Mouse (Mus musculus) neural tube, embryonic 14.5 days (tissue): Measurements from ENCODE around the gene Olfr857. TPM values are rescaled to one million over a fixed set of nuclear protein-coding genes. Genes with fewer than 3 reads are reported as not detected.
"Not testable (repeated sequence)": the region's sequence is repeated elsewhere in the genome, so short reads cannot be mapped to it uniquely, and the experiment has no call there.

Source experiments
- ATAC-seq: fragments of 200-750 bp; cut with Nextera tagmentation; 2 replicates; pipeline ENCODE4 v1.8.0; 2017; ENCODE audit warnings: low read depth, mild to moderate bottlenecking, moderate TSS enrichment, moderate library complexity
- H3K27ac ChIP-seq: fragments of 300-500 bp; sonication (generic); 2 replicates; pipeline ENCODE4 v1.5.1; 2014; ENCODE audit warnings: low read depth, mild to moderate bottlenecking, control low read depth, low read length, moderate library complexity, mixed read lengths
- H3K27me3 ChIP-seq: fragments of 300-500 bp; sonication (generic); 2 replicates; pipeline ENCODE4 v1.6.1; 2014; ENCODE audit warnings: low read length; ENCODE audit not compliant: control insufficient read depth, insufficient read depth
- H3K36me3 ChIP-seq: fragments of 300-500 bp; sonication (generic); 2 replicates; pipeline ENCODE4 v1.6.1; 2014; ENCODE audit warnings: low read length, mixed read lengths; ENCODE audit not compliant: control insufficient read depth, insufficient read depth
- H3K4me1 ChIP-seq: fragments of 300-500 bp; sonication (generic); 2 replicates; pipeline ENCODE4 v1.6.1; 2014; ENCODE audit warnings: low read length; ENCODE audit not compliant: control insufficient read depth, insufficient read depth
- H3K4me2 ChIP-seq: fragments of 300-500 bp; sonication (generic); 2 replicates; pipeline ENCODE4 v1.6.1; 2014; ENCODE audit warnings: mild to moderate bottlenecking, low read depth, low read length, control low read depth
- H3K4me3 ChIP-seq: fragments of 300-500 bp; sonication (generic); 2 replicates; pipeline ENCODE4 v1.5.1; 2014; ENCODE audit warnings: low read depth, low read length, control low read depth, mixed read lengths
- H3K9ac ChIP-seq: fragments of 300-500 bp; sonication (generic); replicated peaks from 2 replicates; pipeline ENCODE4 v1.6.1; 2014; ENCODE audit warnings: low read depth, mild to moderate bottlenecking, control low read depth, low read length, mixed read lengths
- H3K9me3 ChIP-seq: fragments of 300-500 bp; sonication (generic); 2 replicates; pipeline ENCODE4 v1.6.1; 2016; ENCODE audit warnings: low read length; ENCODE audit not compliant: control insufficient read depth
- WGBS: fragments of 180-500 bp; shearing (Covaris S2); extraction: QIAGEN DNeasy Blood & Tissue Kit; methylation state at CpG from one replicate; pipeline ENCODE4 v1.1.7; 2014; 5-methylcytosine and 5-hydroxymethylcytosine counted together
- polyA plus RNA-seq: library from polyadenylated mRNA; unstranded; fragments of >200 nt; fragmentation: Nextera tagmentation; extraction: Ambion mirVana; gene quantifications from 2 replicates; pipeline ENCODE4 v1.2.1, GENCODE M21; 2014

Gene Olfr857
- not detected in 2 replicates for polyA plus RNA-seq

GRCm38 (mm10) chr9:19709133-19709532 is at the start of gene Olfr857:
TSS of gene Olfr857 (plus strand) at chr9:19709433.
- Histone ChIP-seq H3K9me3 (no peaks in the 10 kb centered on the region), H3K27ac (no peak within 1 kb of the TSS), H3K4me3 (no peak within 1 kb of the TSS), H3K4me1 (no peaks in the 10 kb centered on the region), H3K36me3 (no peaks in the 10 kb centered on the region), H3K4me2 (no peak within 1 kb of the TSS), H3K9ac (no peak within 1 kb of the TSS), H3K27me3 (no peaks in the 10 kb centered on the region)
- WGBS, result 91% methylated on average over 1 of the region's 1 CpGs
- no peak for ATAC-seq

- no peaks in the 10 kb centered on the region for H3K4me1 ChIP-seq
- no peak for ATAC-seq
- 85% methylated on average over 6 of the region's 6 CpGs for WGBS
- H3K9me3 ChIP-seq, result peaks cover 2% of the 10 kb centered on the region; the same call in 1 of the 2 replicates
- H3K4me3 ChIP-seq, result no peak overlapping the region
- no peaks in the 10 kb centered on the region for H3K36me3 ChIP-seq
- no peaks in the 10 kb centered on the region for H3K27me3 ChIP-seq
- no peak overlapping the region for H3K27ac ChIP-seq
- H3K4me2 ChIP-seq, result no peak overlapping the region
- no peak overlapping the region for H3K9ac ChIP-seq
These were observed 19.0 kb upstream of the Olfr857 start for GRCm38 (mm10) chr9:19690281-19690680.

- Histone ChIP-seq H3K9ac (no peak overlapping the region), H3K4me1 (no peaks in the 10 kb centered on the region), H3K9me3 (peaks cover 2% of the 10 kb centered on the region; the same call in 1 of the 2 replicates), H3K27ac (no peak overlapping the region), H3K4me2 (no peak overlapping the region), H3K36me3 (no peaks in the 10 kb centered on the region), H3K27me3 (no peaks in the 10 kb centered on the region), H3K4me3 (no peak overlapping the region)
- ATAC-seq, result no peak
- 97% methylated on average over 1 of the region's 1 CpGs for WGBS
These were observed 17.8 kb upstream of the Olfr857 start for GRCm38 (mm10) chr9:19691426-19691825.

GRCm38 (mm10) chr9:19692430-19692829 is 16.8 kb upstream of the Olfr857 start:
- no peak overlapping the region for H3K4me2 ChIP-seq
- H3K9me3 ChIP-seq, result peaks cover 2% of the 10 kb centered on the region; the same call in 1 of the 2 replicates
- no peak overlapping the region for H3K9ac ChIP-seq
- H3K27ac ChIP-seq, result no peak overlapping the region
- no peak overlapping the region for H3K4me3 ChIP-seq
- H3K36me3 ChIP-seq, result no peaks in the 10 kb centered on the region
- no peak for ATAC-seq
- WGBS, result 75% methylated on average over 2 of the region's 2 CpGs
- H3K4me1 ChIP-seq, result no peaks in the 10 kb centered on the region
- H3K27me3 ChIP-seq, result no peaks in the 10 kb centered on the region

GRCm38 (mm10) chr9:19694285-19694684 is 14.9 kb upstream of the Olfr857 start:
- H3K27me3 ChIP-seq, H3K4me1 ChIP-seq, H3K4me3 ChIP-seq, H3K9ac ChIP-seq, ATAC-seq, H3K4me2 ChIP-seq, H3K27ac ChIP-seq, H3K36me3 ChIP-seq, H3K9me3 ChIP-seq: not testable (repeated sequence)
- 48% methylated on average over 2 of the region's 2 CpGs for WGBS

GRCm38 (mm10) chr9:19694898-19695379 is 14.3 kb upstream of the Olfr857 start:
- ATAC-seq, H3K36me3 ChIP-seq, H3K4me3 ChIP-seq, H3K4me1 ChIP-seq, H3K9ac ChIP-seq, H3K4me2 ChIP-seq, H3K9me3 ChIP-seq, H3K27me3 ChIP-seq, H3K27ac ChIP-seq: not testable (repeated sequence)
- WGBS, result 74% methylated on average over 9 of the region's 9 CpGs

- not testable (repeated sequence) for H3K4me1 ChIP-seq, H3K27me3 ChIP-seq, ATAC-seq, H3K4me3 ChIP-seq, H3K9me3 ChIP-seq, H3K27ac ChIP-seq, H3K36me3 ChIP-seq, H3K4me2 ChIP-seq, H3K9ac ChIP-seq
- WGBS, result 67% methylated on average over 2 of the region's 2 CpGs
These were observed 4.7 kb upstream of the Olfr857 start for GRCm38 (mm10) chr9:19704546-19704945.

Other genes starting within 250 kb of the Olfr857 start
- gene Olfr850, start 231.2 kb upstream of the Olfr857 start, polyA plus RNA-seq, result not detected in 2 replicates
- gene Olfr851, start 216.1 kb upstream of the Olfr857 start, polyA plus RNA-seq, result not detected in 2 replicates
- gene Olfr853, start 168.4 kb upstream of the Olfr857 start, polyA plus RNA-seq, result not detected in 2 replicates
- not detected in 2 replicates for gene Olfr854, start 142.1 kb upstream of the Olfr857 start, polyA plus RNA-seq
- not detected in 2 replicates for gene Olfr855, start 126.8 kb upstream of the Olfr857 start, polyA plus RNA-seq
- gene Zfp317, start 87.3 kb upstream of the Olfr857 start, polyA plus RNA-seq, result 37.6 and 41.8 TPM in 2 replicates
- not detected in 2 replicates for gene Olfr58, start 70.8 kb downstream of the Olfr857 start, polyA plus RNA-seq
- not detected in 2 replicates for gene Olfr859, start 95.5 kb downstream of the Olfr857 start, polyA plus RNA-seq
- gene Olfr860, start 140.3 kb downstream of the Olfr857 start, polyA plus RNA-seq, result not detected in 2 replicates
- gene Olfr862, start 178.6 kb downstream of the Olfr857 start, polyA plus RNA-seq, result not detected in 2 replicates
- gene Olfr77, start 207.4 kb downstream of the Olfr857 start, polyA plus RNA-seq, result 0.15 and 0.20 TPM in 2 replicates